Mouse (Mus musculus) kidney, embryonic 15.5 days (tissue): ENCODE measurements around the gene Dbn1. TPM values are rescaled to one million over a fixed set of nuclear protein-coding genes. Genes with fewer than 3 reads are reported as not detected.
A peak's percentile ranks its signal among the peaks of the same experiment; 100 is the strongest.

Source experiments
- ATAC-seq: fragments of 200-750 bp; cut with Nextera tagmentation; replicated peaks from 2 replicates; pipeline ENCODE4 v1.8.0; 2017; ENCODE audit warnings: moderate TSS enrichment; ENCODE audit not compliant: low FRiP score
- H3K27ac ChIP-seq: fragments of 300-500 bp; sonication (generic); 2 replicates; pipeline ENCODE4 v1.5.1; 2015; ENCODE audit warnings: mild to moderate bottlenecking, inconsistent platforms
- H3K27me3 ChIP-seq: fragments of 300-500 bp; sonication (generic); 2 replicates; pipeline ENCODE4 v1.6.1; 2015; ENCODE audit warnings: inconsistent platforms
- H3K36me3 ChIP-seq: fragments of 300-500 bp; sonication (generic); 2 replicates; pipeline ENCODE4 v1.6.1; 2015; ENCODE audit warnings: inconsistent platforms
- H3K4me1 ChIP-seq: fragments of 300-500 bp; sonication (generic); 2 replicates; pipeline ENCODE4 v1.6.1; 2015; ENCODE audit warnings: inconsistent platforms
- H3K4me2 ChIP-seq: fragments of 300-500 bp; sonication (generic); 2 replicates; pipeline ENCODE4 v1.6.1; 2015; ENCODE audit warnings: moderate library complexity, mild to moderate bottlenecking, inconsistent platforms
- H3K4me3 ChIP-seq: fragments of 300-500 bp; sonication (generic); replicated peaks from 2 replicates; pipeline ENCODE4 v1.5.1; 2015; ENCODE audit warnings: mild to moderate bottlenecking, inconsistent platforms
- H3K9ac ChIP-seq: fragments of 300-500 bp; sonication (generic); 2 replicates; pipeline ENCODE4 v1.6.1; 2015; ENCODE audit warnings: mild to moderate bottlenecking, inconsistent platforms
- H3K9me3 ChIP-seq: fragments of 300-500 bp; sonication (generic); replicated peaks from 2 replicates; pipeline ENCODE4 v1.6.1; 2016; ENCODE audit warnings: inconsistent platforms
- WGBS: fragments of 180-500 bp; shearing (Covaris S2); methylation state at CpG from one replicate; pipeline ENCODE4 v1.1.7; 2015; ENCODE audit warnings: mixed read lengths; 5-methylcytosine and 5-hydroxymethylcytosine counted together
- polyA plus RNA-seq: library from polyadenylated mRNA; unstranded; fragments of >200 nt; fragmentation: Nextera tagmentation; extraction: Ambion mirVana; gene quantifications from 2 replicates; pipeline ENCODE4 v1.2.1, GENCODE M21; 2015

Dbn1 gene
- polyA plus RNA-seq, 1 experiment from 2014 or later, result 193 TPM

DNA sequence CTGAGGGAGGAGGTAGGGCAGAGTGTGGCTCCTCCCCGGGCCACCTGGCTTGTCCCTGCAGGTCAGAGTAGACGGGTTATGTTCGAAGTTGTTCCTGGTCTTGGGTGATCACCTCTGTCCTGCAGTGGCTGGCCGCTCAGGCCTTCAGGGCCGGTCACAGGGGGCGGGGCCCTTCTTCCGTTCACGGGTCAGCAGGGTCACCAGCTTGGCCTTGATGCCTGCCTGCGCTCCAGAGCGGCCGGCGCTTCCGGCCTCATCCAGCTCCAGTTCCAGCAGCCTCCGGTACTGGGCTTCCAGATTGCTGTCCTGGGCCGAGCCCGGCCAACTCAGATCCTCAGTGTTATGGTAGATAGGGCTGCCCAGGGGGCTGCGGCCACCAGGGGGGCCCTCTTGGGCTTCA lies 35.4 kb upstream of the Dbn1 start:
- 34% methylated on average over 17 of the region's 17 CpGs for WGBS

DNA sequence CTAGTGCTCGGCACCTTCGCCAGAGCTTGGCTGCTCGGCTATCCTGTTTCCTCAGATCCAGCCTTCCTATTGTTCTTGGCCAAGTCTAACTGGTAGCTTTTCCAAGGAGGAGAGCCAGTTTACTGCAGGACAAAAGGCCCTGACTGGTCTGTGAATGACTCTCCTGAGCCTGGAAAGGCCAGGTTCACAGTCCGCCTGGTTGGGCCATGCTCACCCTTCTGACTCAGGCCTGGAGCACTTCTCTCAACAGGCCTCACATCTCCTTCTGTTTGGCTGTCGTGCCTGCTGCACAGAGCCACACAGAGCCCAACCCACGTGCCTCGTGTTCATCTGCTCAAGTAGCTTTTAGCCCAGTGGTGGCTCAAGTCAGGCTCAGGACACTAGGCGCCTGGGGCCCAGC lies 34.8 kb upstream of the Dbn1 start:
- no peaks in the 10 kb centered on the region for H3K27me3 ChIP-seq
- no peak overlapping the region for H3K4me3 ChIP-seq
- no peak overlapping the region for H3K27ac ChIP-seq
- no peak overlapping the region for H3K4me2 ChIP-seq
- no peaks in the 10 kb centered on the region for H3K9me3 ChIP-seq
- 0 out of 2 replicates have a peak, but pooled peaks have one; percentile 7 for ATAC-seq
- no peaks in the 10 kb centered on the region for H3K36me3 ChIP-seq
- no peak overlapping the region for H3K9ac ChIP-seq
- 47% methylated on average over 8 of the region's 8 CpGs for WGBS
- peaks cover 16% of the 10 kb centered on the region for H3K4me1 ChIP-seq

More for the DNA sequence above, 35.4 kb upstream of the Dbn1 start:
- ATAC-seq, result 0 out of 2 replicates have a peak, but pooled peaks have one; percentile 30
- Histone ChIP-seq H3K9me3 (no peaks in the 10 kb centered on the region), H3K36me3 (no peaks in the 10 kb centered on the region), H3K4me2 (peak overlapping the region; percentile 22), H3K27me3 (no peaks in the 10 kb centered on the region), H3K4me1 (peaks cover 16% of the 10 kb centered on the region), H3K27ac (no peak overlapping the region), H3K9ac (no peak overlapping the region), H3K4me3 (no peak overlapping the region)

DNA sequence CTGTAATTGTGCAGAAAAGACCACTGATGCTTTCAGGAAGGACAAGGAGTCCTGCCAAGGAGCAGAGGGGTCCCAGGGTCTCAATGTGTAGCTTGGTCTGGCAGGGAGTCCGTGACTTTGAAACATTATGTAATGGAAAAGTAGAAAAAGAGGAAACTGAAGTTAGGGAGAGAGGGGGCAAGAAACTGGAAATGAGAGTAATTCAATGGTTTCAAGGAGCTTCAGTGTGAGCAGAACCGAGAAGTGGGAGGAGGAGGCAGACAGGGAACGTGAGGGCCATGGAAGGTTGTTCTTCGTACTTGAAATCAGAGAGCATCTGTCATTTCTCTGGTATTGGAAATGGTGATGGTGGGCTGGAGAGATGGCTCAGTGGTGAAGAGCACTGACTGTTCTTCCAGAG lies 31.7 kb upstream of the Dbn1 start:
- H3K27ac ChIP-seq, result no peak overlapping the region
- H3K9me3 ChIP-seq, result no peaks in the 10 kb centered on the region
- 70% methylated on average over 4 of the region's 4 CpGs for WGBS
- no peaks in the 10 kb centered on the region for H3K36me3 ChIP-seq
- no peak overlapping the region for H3K4me2 ChIP-seq
- H3K4me1 ChIP-seq, result peaks cover 16% of the 10 kb centered on the region
- ATAC-seq, result no peak
- no peak overlapping the region for H3K9ac ChIP-seq
- H3K4me3 ChIP-seq, result no peak overlapping the region
- H3K27me3 ChIP-seq, result 0 out of 2 replicates have a peak, but pooled peaks cover 8% of the 10 kb centered on the region

DNA sequence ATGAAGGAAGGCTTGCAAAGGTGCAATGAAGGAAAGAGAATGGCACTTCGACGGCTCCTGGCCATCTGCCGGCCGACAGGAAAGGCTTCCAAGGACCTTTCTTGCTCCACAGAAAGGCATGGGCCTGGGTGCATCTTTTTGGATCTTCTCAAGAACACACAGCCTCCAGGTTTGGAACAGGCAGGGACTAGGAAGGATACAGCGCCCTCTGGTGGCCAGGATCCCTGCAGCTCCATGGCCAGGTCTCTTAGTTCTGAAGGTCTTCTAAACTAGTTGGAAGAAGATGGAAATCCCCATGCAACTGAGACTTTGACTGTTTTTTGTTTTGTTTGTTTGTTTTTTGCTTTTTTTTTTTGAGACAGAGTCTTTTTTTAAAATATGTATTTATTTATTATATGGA lies 29.0 kb upstream of the Dbn1 start:
- no peak for ATAC-seq
- H3K27me3 ChIP-seq, result peaks cover 8% of the 10 kb centered on the region; the same call in 1 of the 2 replicates
- no peaks in the 10 kb centered on the region for H3K9me3 ChIP-seq
- no peak overlapping the region for H3K27ac ChIP-seq
- no peak overlapping the region for H3K4me2 ChIP-seq
- H3K4me1 ChIP-seq, result peaks cover 13% of the 10 kb centered on the region
- WGBS, result 2% methylated on average over 5 of the region's 5 CpGs
- no peak overlapping the region for H3K4me3 ChIP-seq
- H3K36me3 ChIP-seq, result no peaks in the 10 kb centered on the region
- no peak overlapping the region for H3K9ac ChIP-seq

DNA sequence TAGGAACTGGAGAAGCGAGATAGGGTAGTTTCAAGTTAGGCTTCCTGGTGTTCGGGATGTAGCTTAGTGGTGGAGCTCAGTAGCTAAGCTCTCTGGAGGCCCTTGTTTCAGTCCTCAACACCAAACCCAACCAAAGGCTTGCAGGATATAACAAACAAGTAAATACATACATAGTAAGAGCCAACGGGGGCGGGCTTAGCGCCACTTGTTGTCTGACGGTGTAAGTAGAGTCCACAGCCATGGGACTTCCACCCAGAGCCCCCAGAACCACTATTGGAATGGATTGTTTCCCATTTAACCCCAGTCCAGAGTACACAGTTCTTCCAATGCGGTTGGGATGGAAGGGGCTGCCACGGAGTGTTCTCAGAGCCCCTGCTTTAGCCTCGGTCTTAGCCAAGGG lies 25.9 kb upstream of the Dbn1 start:
- no peak overlapping the region for H3K27ac ChIP-seq
- H3K9me3 ChIP-seq, result no peaks in the 10 kb centered on the region
- peak overlapping the region; percentile 89 for H3K4me3 ChIP-seq
- peaks cover 17% of the 10 kb centered on the region for H3K36me3 ChIP-seq
- H3K4me1 ChIP-seq, result peaks cover 37% of the 10 kb centered on the region
- H3K4me2 ChIP-seq, result peak overlapping the region; percentile 89
- WGBS, result 37% methylated on average over 9 of the region's 9 CpGs
- ATAC-seq, result no peak
- H3K9ac ChIP-seq, result peak overlapping the region; percentile 82; the same call in 1 of the 2 replicates
- peaks cover 8% of the 10 kb centered on the region; the same call in 1 of the 2 replicates for H3K27me3 ChIP-seq

DNA sequence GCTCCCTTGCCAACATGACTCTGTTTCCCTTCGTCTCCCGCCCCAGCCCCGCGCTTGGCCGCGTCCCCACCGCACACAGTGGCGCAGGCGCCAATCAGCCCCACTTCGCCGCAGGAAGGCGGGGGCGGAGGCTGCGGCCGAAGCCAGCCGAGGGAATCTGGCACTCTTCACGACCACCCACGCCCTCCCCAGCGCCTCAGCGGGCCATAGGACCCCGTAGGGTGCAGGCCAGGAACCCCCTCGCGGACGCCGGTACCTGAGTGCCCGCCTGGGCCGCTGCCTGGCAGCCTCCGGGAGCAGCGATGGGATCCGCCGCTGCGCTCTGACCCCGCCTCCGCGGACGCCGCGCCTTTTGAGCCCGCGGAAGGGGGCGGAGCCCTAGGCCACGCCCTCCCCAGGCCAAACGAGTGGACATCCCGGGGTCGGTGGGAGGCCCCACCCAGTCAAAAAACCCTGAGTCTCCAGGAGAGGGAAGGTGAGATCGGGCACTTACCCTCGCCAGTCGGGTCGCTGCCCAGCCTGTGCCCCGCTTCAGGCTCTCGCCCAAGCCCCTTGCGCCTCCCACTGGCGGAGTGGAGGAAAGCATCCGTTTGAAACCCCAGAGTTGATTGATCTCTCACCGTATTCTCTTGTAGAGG lies 25.3 kb upstream of the Dbn1 start, which contains the start of gene Pdlim7:
Pdlim7 (minus strand) TSS at position 566 of the 638 bp plus-strand sequence.
- Histone ChIP-seq H3K27me3 (peaks cover 8% of the 10 kb centered on the region; the same call in 1 of the 2 replicates), H3K36me3 (peaks cover 23% of the 10 kb centered on the region), H3K9me3 (no peaks in the 10 kb centered on the region), H3K27ac (peak within 1 kb of the TSS; percentile 94), H3K4me3 (peak within 1 kb of the TSS; percentile 89), H3K4me1 (peaks cover 37% of the 10 kb centered on the region), H3K9ac (peak within 1 kb of the TSS; percentile 82), H3K4me2 (peak within 1 kb of the TSS; percentile 89)
- under 1% methylated on average over 55 of the region's 55 CpGs for WGBS
- ATAC-seq, result peak; percentile 73

DNA sequence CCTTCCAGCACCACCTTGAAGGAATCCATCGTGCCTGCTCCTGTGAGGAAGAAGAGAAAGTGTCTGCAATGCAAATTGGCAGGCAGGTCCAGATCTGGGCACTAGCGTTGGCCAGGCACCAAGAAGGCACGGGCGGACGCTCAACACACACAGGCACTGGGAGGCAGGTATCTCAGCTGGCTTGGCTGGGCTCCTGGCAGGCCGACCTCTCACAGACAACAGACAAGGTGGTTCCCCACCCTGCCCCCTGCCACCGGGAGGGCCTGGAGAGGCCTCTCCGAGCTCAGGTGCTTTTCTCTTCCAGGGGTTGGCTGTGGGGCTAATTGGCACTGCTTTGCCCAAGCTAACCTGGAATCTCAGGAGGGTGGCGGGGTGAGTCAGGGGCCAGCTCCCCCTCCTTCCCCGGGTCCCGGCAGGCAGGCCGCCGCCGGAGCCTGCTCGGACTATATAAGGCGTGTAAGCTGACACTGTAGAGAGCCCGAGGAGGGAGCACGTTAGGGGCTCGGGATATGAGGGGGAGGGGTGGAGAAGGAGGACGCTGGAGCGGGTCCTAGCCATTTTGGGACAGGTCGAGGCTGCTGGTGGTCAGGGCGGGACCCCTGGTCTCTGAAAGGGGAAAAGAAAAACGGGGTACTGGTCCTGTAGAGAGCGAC lies 24.6 kb upstream of the Dbn1 start:
- Histone ChIP-seq H3K9ac (peak overlapping the region; percentile 82), H3K36me3 (peaks cover 30% of the 10 kb centered on the region), H3K27ac (peak overlapping the region; percentile 94), H3K4me1 (peaks cover 37% of the 10 kb centered on the region), H3K27me3 (peaks cover 8% of the 10 kb centered on the region; the same call in 1 of the 2 replicates), H3K4me2 (peak overlapping the region; percentile 89), H3K4me3 (peak overlapping the region; percentile 89), H3K9me3 (no peaks in the 10 kb centered on the region)
- ATAC-seq, result peak; percentile 69
- 2% methylated on average over 25 of the region's 25 CpGs for WGBS

DNA sequence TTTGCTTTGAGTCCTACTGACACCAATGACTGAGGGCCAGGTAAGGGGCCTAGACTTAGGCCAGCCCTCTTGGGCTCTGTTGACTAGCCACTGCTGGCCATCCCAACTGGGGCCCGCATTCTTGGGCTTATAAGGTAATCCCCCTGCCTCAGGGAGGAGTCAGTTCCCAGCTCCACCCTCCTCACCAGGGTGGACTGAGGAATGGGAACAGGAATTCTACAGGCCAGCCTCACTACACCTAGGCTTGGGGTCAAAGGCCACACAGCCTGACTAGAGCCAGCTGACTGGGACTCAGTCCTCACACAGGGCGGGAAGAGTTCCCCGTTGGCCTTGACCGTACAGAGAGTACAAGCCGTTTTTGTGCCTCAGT lies 23.6 kb upstream of the Dbn1 start:
- H3K27me3 ChIP-seq, result peaks cover 8% of the 10 kb centered on the region; the same call in 1 of the 2 replicates
- no peak overlapping the region for H3K9ac ChIP-seq
- WGBS, result 35% methylated on average over 5 of the region's 5 CpGs
- H3K9me3 ChIP-seq, result no peaks in the 10 kb centered on the region
- H3K4me2 ChIP-seq, result peak overlapping the region; percentile 89
- peaks cover 37% of the 10 kb centered on the region for H3K4me1 ChIP-seq
- no peak for ATAC-seq
- H3K4me3 ChIP-seq, result peak overlapping the region; percentile 89
- peaks cover 40% of the 10 kb centered on the region for H3K36me3 ChIP-seq
- peak overlapping the region; percentile 94 for H3K27ac ChIP-seq

DNA sequence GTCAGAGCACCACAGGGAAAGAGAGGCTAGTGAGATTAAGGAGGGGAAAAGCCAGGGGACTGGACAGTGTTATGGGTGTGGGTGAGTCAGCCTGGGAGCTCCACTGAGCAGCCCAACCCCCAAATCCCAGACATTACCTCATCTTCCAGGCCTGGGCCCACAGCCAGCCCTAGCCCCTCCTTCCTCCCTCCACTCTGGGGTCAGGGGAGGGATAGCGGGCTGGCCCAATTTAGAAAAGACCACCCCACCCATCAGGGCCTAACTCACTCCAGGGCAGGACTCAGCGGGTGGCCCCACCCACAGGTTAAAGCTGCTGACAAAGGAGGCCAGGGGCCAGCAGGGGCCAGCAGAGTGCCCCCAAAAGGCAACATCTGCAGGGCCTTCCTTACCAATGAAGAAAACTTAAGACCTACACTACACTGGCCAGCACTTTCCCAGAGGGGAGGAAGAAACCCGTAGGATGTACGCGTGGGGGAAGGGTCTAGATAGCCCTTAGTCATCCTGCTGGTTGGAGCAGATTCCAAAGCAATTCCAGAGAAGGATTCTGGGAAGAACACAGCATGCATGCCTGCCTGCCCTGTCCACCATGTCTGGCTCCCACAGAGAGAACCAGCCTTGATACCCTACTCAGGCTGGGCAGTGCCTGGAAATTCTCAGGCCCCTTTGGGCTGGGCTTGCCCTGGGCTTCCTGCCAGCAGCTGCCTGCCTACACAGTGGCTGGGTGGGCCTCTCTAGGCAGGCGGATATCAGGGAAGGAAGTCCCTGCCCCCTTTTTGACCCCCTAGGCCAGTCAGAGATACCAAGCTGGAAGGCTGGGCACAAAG lies 23.0 kb upstream of the Dbn1 start:
- Histone ChIP-seq H3K4me3 (peak overlapping the region; percentile 89), H3K36me3 (peaks cover 46% of the 10 kb centered on the region), H3K4me2 (peak overlapping the region; percentile 89), H3K9ac (no peak overlapping the region), H3K27me3 (peaks cover 8% of the 10 kb centered on the region; the same call in 1 of the 2 replicates), H3K27ac (peak overlapping the region; percentile 94), H3K9me3 (no peaks in the 10 kb centered on the region), H3K4me1 (peaks cover 37% of the 10 kb centered on the region)
- WGBS, result 14% methylated on average over 6 of the region's 6 CpGs
- peak; percentile 82 for ATAC-seq

DNA sequence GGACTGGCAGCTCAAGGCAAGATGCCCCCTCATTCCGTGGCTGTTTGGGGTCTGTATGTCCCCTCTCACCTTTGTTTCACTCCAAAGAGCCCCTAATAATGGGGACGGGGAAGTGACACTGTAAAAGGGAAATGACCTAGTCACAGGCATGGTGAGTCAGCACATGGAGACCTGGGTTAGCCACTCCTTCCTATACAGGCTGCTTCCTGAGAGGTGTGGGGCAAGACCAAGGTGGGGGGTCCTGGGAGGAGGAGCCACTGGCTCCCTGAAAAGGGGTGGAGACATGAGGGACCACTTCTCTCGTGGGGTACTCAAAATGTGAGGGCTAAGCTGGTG lies 22.4 kb upstream of the Dbn1 start:
- H3K4me3 ChIP-seq, result peak overlapping the region; percentile 89; the same call in 1 of the 2 replicates
- ATAC-seq, result no peak
- H3K36me3 ChIP-seq, result peaks cover 52% of the 10 kb centered on the region

DNA sequence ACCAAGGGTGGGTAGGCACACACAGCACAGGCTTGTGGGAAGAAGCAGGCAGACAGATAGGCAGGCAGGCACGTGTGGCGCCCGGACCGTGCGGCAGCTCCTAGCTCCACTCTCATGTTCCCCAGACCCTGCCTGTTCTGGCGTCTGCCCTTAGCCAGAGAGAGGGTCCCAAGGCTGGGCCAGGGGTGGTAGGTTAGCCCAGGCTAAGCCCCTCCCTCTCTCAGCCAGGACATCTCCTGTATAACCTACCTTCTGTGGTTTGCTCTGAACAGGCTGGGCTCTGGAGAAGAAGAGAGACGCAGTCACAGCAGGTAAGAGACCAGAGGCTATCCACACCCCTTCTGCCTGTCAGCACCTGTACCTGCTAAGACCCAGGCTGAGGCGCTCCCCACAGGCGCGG lies 20.6 kb upstream of the Dbn1 start:
- H3K4me2 ChIP-seq, result no peak overlapping the region
- H3K4me3 ChIP-seq, result no peak overlapping the region
- peaks cover 33% of the 10 kb centered on the region for H3K4me1 ChIP-seq
- H3K9ac ChIP-seq, result no peak overlapping the region
- WGBS, result 95% methylated on average over 10 of the region's 10 CpGs
- no peak for ATAC-seq
- H3K27ac ChIP-seq, result no peak overlapping the region
- H3K27me3 ChIP-seq, result no peaks in the 10 kb centered on the region
- no peaks in the 10 kb centered on the region for H3K9me3 ChIP-seq
- H3K36me3 ChIP-seq, result peaks cover 70% of the 10 kb centered on the region

More for the DNA sequence above, 22.4 kb upstream of the Dbn1 start:
- Histone ChIP-seq H3K27ac (peak overlapping the region; percentile 94), H3K4me1 (peaks cover 37% of the 10 kb centered on the region), H3K9me3 (no peaks in the 10 kb centered on the region), H3K4me2 (peak overlapping the region; percentile 89), H3K9ac (no peak overlapping the region), H3K27me3 (peaks cover 6% of the 10 kb centered on the region; the same call in 1 of the 2 replicates)
- 26% methylated on average over 3 of the region's 3 CpGs for WGBS

DNA sequence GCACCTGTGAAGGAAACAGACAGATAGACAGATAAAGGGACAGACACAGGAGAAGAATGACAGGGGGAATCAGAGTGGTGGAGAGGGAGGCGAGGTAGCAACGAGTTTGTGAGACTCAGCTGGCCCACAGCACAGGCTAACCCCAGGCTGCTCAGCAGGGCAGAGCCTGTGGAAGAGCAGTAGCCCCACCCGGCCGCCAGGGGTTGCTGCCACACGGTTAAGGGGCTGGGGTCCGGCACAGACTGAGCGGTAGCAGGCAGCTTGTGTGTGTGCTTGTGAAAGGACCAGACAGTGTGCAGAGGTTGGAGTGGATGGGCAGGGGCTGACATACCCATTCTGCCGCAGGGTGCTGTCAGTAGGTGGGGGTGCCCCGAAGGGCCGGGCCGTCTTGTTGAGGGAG lies 20.0 kb upstream of the Dbn1 start:
- Histone ChIP-seq H3K4me3 (no peak overlapping the region), H3K36me3 (peaks cover 76% of the 10 kb centered on the region), H3K4me1 (peaks cover 31% of the 10 kb centered on the region), H3K9ac (no peak overlapping the region), H3K27ac (no peak overlapping the region), H3K4me2 (no peak overlapping the region), H3K9me3 (no peaks in the 10 kb centered on the region), H3K27me3 (no peaks in the 10 kb centered on the region)
- WGBS, result 71% methylated on average over 11 of the region's 11 CpGs
- no peak for ATAC-seq
